Mouse (Mus musculus) R1 (cell line): ENCODE measurements around the gene Olfr1162.
"Not testable (repeated sequence)": the region's sequence is repeated elsewhere in the genome, so short reads cannot be mapped to it uniquely, and the experiment has no call there.

Experiments used
- DNase-seq: peaks from one replicate; pipeline ENCODE4 v3.0.0-alpha.2; 2018; ENCODE audit warnings: low read depth, low spot score

The Olfr1162 gene

GRCm38 (mm10) chr2:88051029-88051428, at the start of gene Olfr1162:
Gene Olfr1162 (minus strand): TSS chr2:88051129.
- no peak for DNase-seq

GRCm38 (mm10) chr2:88093866-88094265, 42.9 kb upstream of the Olfr1162 start, which contains the start of gene Olfr1164:
Gene Olfr1164 (minus strand): TSS chr2:88093966.
- no peak for DNase-seq

- DNase-seq: no peak
Observed at GRCm38 (mm10) chr2:88071730-88072129, 20.8 kb upstream of the Olfr1162 start, which contains the start of gene Olfr1163. Gene Olfr1163 (minus strand): TSS chr2:88071830.

- DNase-seq: peak; percentile 45
Observed at GRCm38 (mm10) chr2:88063587-88063986, 12.7 kb upstream of the Olfr1162 start.

- DNase-seq: no peak
Observed at GRCm38 (mm10) chr2:88037599-88037998, 13.3 kb downstream of the Olfr1162 start, which contains the start of gene Olfr73. Gene Olfr73 (minus strand): TSS chr2:88037699.

GRCm38 (mm10) chr2:88022474-88022873, 28.5 kb downstream of the Olfr1162 start, which contains the start of gene Olfr1161:
Gene Olfr1161 (plus strand): TSS chr2:88022774.
- DNase-seq: not testable (repeated sequence)

GRCm38 (mm10) chr2:88007515-88008318, 43.2 kb downstream of the Olfr1162 start, which contains the start of gene Olfr1160:
Gene Olfr1160 (minus strand): TSS chr2:88008268.
- no peak for DNase-seq
